Comparison of ENCODE assay signal across 9 mouse cellular contexts in the genomic region with DNA sequence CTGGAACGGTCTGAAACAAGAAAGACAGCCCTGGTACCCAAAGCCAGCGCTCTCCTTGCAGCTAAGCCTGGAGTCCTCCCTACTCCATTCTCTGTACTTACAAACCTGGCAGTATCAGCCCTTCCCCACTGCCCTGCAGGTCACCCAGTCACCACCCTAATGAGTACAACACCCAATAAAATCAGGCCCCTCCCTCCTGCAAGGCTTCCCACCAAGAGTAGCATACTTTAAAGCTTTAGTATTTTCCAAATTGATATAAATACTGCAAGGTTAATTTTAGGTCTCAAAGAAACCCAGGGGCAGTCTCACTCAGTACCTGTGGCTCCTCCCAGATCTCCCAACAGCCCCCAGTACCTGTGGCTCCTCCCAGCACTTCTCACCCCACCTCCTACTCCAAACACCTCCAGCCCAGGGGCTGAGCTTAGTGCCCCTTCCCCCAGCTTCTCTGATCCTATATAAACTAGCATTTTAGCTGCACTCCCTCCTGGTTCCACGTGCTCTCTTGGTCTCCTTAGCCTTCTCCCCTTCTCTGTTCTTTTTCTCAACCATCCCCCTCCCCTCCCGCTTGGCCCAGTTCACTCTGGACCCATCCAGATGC. TPM values are rescaled to one million over a fixed set of nuclear protein-coding genes. Genes with fewer than 3 reads are reported as not detected.
DNase-seq lines count a peak whose midpoint lies in the region; ATAC-seq and TF ChIP-seq lines count a peak whose summit lies in the region.
"Had no signal": no experiment of that assay in that cellular context is flagged by ENCODE, and none has a peak within 500 bp of the region (broad histone marks: within the 10 kb centered on the region; RNA-seq: fewer than 3 reads in every experiment).

No protein-coding gene starts in this region.

- no peaks in the 10 kb centered on the region for H3K27me3 ChIP-seq in heart, embryonic 10.5 days (ENCODE audit: insufficient read depth, poor library complexity, severe bottlenecking)
- H3K27me3 ChIP-seq in intestine, embryonic 16.5 days (replicated peaks; ENCODE audit: control insufficient read depth, insufficient read depth, low read length): no peaks in the 10 kb centered on the region
- H3K27me3 ChIP-seq in stomach, embryonic 14.5 days (ENCODE audit: control insufficient read depth, insufficient read depth, low read length): no peaks in the 10 kb centered on the region

- WGBS in heart, embryonic 10.5 days: 64% methylated on average over 4 of the region's 4 CpGs
- 66% methylated on average over 4 of the region's 4 CpGs for WGBS in lung, adult 2 months
- 38% methylated on average over 4 of the region's 4 CpGs for WGBS in intestine, embryonic 16.5 days
- 45% methylated on average over 4 of the region's 4 CpGs for WGBS in stomach, embryonic 14.5 days

- no peak for TF ChIP-seq CTCF in lung, adult 2 months (IDR thresholded peaks at IDR 0.05; ENCODE audit: insufficient read depth, low read length)

- H3K9ac ChIP-seq in intestine, embryonic 16.5 days (ENCODE audit: low read depth, low read length): peak overlapping the region; percentile 34
- H3K9ac ChIP-seq in stomach, embryonic 14.5 days (replicated peaks; ENCODE audit: low read depth, low read length): 0 out of 2 replicates have a peak overlapping the region, but pooled peaks have one; percentile 4

- H3K9me3 ChIP-seq in heart, embryonic 10.5 days: no peaks in the 10 kb centered on the region
- H3K9me3 ChIP-seq in intestine, embryonic 16.5 days (ENCODE audit: control insufficient read depth, low read length): no peaks in the 10 kb centered on the region
- no peaks in the 10 kb centered on the region for H3K9me3 ChIP-seq in stomach, embryonic 14.5 days (ENCODE audit: control insufficient read depth, low read depth, low read length)

- H3K36me3 ChIP-seq in heart, embryonic 10.5 days: peaks cover 17% of the 10 kb centered on the region
- no peaks in the 10 kb centered on the region for H3K36me3 ChIP-seq in intestine, embryonic 16.5 days (ENCODE audit: control insufficient read depth, insufficient read depth, low read length)
- H3K36me3 ChIP-seq in stomach, embryonic 14.5 days (ENCODE audit: control insufficient read depth, insufficient read depth, low read length): no peaks in the 10 kb centered on the region

- H3K4me3 ChIP-seq in heart, embryonic 10.5 days: no peak overlapping the region
- H3K4me3 ChIP-seq in lung, adult 2 months (replicated peaks; ENCODE audit: extremely low read depth, low read depth, low read length): no peak overlapping the region
- H3K4me3 ChIP-seq in intestine, embryonic 16.5 days (ENCODE audit: low read length): no peak overlapping the region
- no peak overlapping the region for H3K4me3 ChIP-seq in stomach, embryonic 14.5 days (ENCODE audit: low read depth, low read length)

- ATAC-seq in intestine, embryonic 16.5 days: peak; percentile 51
- no peak; the same call in 1 of the 2 replicates for ATAC-seq in stomach, embryonic 14.5 days (ENCODE audit: insufficient number of reproducible peaks, insufficient read depth, low FRiP score, low read depth)
- no peak for ATAC-seq in cerebellum, adult (ENCODE audit: insufficient number of reproducible peaks, low FRiP score, low TSS enrichment)
- ATAC-seq: inflammation-experienced regulatory T-cells, adult 6 months had no signal

- peak overlapping the region; percentile 6 for H3K4me2 ChIP-seq in intestine, embryonic 16.5 days (ENCODE audit: low read depth, low read length)
- no peak overlapping the region for H3K4me2 ChIP-seq in stomach, embryonic 14.5 days (replicated peaks; ENCODE audit: low read depth, low read length)

- no peak for DNase-seq in heart, embryonic 10.5 days (ENCODE audit: low spot score)
- no peak for DNase-seq in heart, postnatal 14 days
- peak; percentile 50 for DNase-seq in lung, postnatal 36 days
- DNase-seq in lung, adult 2 months: no peak
- no peak for DNase-seq in urinary bladder, postnatal 14 days (ENCODE audit: low spot score)

- peaks cover 87% of the 10 kb centered on the region for H3K4me1 ChIP-seq in heart, embryonic 10.5 days
- peaks cover 50% of the 10 kb centered on the region for H3K4me1 ChIP-seq in lung, adult 2 months (ENCODE audit: control insufficient read depth, insufficient read depth, low read length)
- peaks cover 79% of the 10 kb centered on the region for H3K4me1 ChIP-seq in intestine, embryonic 16.5 days (ENCODE audit: control insufficient read depth, insufficient read depth, low read length)
- H3K4me1 ChIP-seq in stomach, embryonic 14.5 days (ENCODE audit: control insufficient read depth, insufficient read depth, low read length): peaks cover 54% of the 10 kb centered on the region

- H3K27ac ChIP-seq in heart, embryonic 10.5 days: peak overlapping the region; percentile 59
- peak overlapping the region; percentile 73 for H3K27ac ChIP-seq in intestine, embryonic 16.5 days (ENCODE audit: low read length)
- H3K27ac ChIP-seq in stomach, embryonic 14.5 days (ENCODE audit: low read length): peak overlapping the region; percentile 44; the same call in 1 of the 2 replicates

- TF ChIP-seq POLR2A in lung, adult 2 months (IDR thresholded peaks at IDR 0.05; ENCODE audit: borderline replicate concordance, extremely low read depth, low read depth, low read length): no peak

- intact Hi-C loops in heart, postnatal 14 days (cut with DNase I): no loop called here

RNA-seq across cellular contexts. Expression of gene Stk24, which starts 11.6 kb away (rescaled TPM):
- polyA plus RNA-seq in heart, embryonic 10.5 days (2016; fragmentation: Nextera tagmentation; extraction: Ambion mirVana): 37.9 and 39.8 TPM in 2 replicates
- total RNA-seq in heart, postnatal 14 days (2021): 10 to 100 TPM; 68.0 to 69.3 TPM
- 22.0 and 26.9 TPM in 2 replicates for polyA plus RNA-seq in lung, adult 2 months (2012; rRNA removed)
- 27.3 and 39.7 TPM in 2 replicates for polyA plus RNA-seq in intestine, embryonic 16.5 days (2015; fragmentation: Nextera tagmentation; extraction: Ambion mirVana)
- polyA plus RNA-seq in stomach, embryonic 14.5 days (2014; fragmentation: Nextera tagmentation; extraction: Ambion mirVana): 46.3 and 48.5 TPM in 2 replicates
